Mouse (Mus musculus): ENCODE measurements around the gene Trim71. TPM values are rescaled to one million over a fixed set of nuclear protein-coding genes. Genes with fewer than 3 reads are reported as not detected.

Trim71 gene
- polyA plus RNA-seq, 1 experiment, result not detected

- WGBS, result 80% methylated on average over 6 of the region's 6 CpGs
- Histone ChIP-seq H3K4me1 (ENCODE audit: control insufficient read depth, insufficient read depth, low read length) (no peaks in the 10 kb centered on the region), H3K4me3 (ENCODE audit: insufficient read depth, low read depth, low read length) (no peak overlapping the region), H3K27ac (ENCODE audit: insufficient read depth, low read depth, low read length) (no peak overlapping the region)
- TF ChIP-seq POLR2A (IDR thresholded peaks at IDR 0.05; ENCODE audit: insufficient read depth, low read depth, low read length) (no peak), CTCF (IDR thresholded peaks at IDR 0.05; ENCODE audit: insufficient read depth, low read depth, low read length) (no peak)
Observed at GRCm38 (mm10) chr9:114465442-114465841, 98.7 kb downstream of the Trim71 start.

- no peak for TF ChIP-seq CTCF (IDR thresholded peaks at IDR 0.05; ENCODE audit: insufficient read depth, low read depth, low read length)
- no peak for TF ChIP-seq POLR2A (IDR thresholded peaks at IDR 0.05; ENCODE audit: insufficient read depth, low read depth, low read length)
- Histone ChIP-seq H3K4me3 (ENCODE audit: insufficient read depth, low read depth, low read length) (no peak overlapping the region), H3K27ac (ENCODE audit: insufficient read depth, low read depth, low read length) (no peak overlapping the region), H3K4me1 (ENCODE audit: control insufficient read depth, insufficient read depth, low read length) (no peaks in the 10 kb centered on the region)
- WGBS, result 94% methylated on average over 7 of the region's 7 CpGs
Observed at GRCm38 (mm10) chr9:114462569-114462968, 101.6 kb downstream of the Trim71 start.

- H3K4me1 ChIP-seq (ENCODE audit: control insufficient read depth, insufficient read depth, low read length), result no peaks in the 10 kb centered on the region
- H3K4me3 ChIP-seq (ENCODE audit: insufficient read depth, low read depth, low read length), result no peak overlapping the region
- TF ChIP-seq POLR2A (IDR thresholded peaks at IDR 0.05; ENCODE audit: insufficient read depth, low read depth, low read length) (no peak), CTCF (IDR thresholded peaks at IDR 0.05; ENCODE audit: insufficient read depth, low read depth, low read length) (no peak)
- WGBS, result 84% methylated on average over 3 of the region's 3 CpGs
- H3K27ac ChIP-seq (ENCODE audit: insufficient read depth, low read depth, low read length), result no peak overlapping the region
Observed at GRCm38 (mm10) chr9:114458436-114458835, 105.7 kb downstream of the Trim71 start.

Other genes starting within 250 kb of the Trim71 start
- not detected in 2 replicates for gene Bcl2a1c, start 234.2 kb downstream of the Trim71 start, polyA plus RNA-seq (2012; ENCODE audit: insufficient read depth, insufficient read length, low replicate concordance, missing spikeins)
- not detected in 2 replicates for gene Crtap, start 173.7 kb downstream of the Trim71 start, polyA plus RNA-seq (2012; ENCODE audit: insufficient read depth, insufficient read length, low replicate concordance, missing spikeins)
- not detected in 2 replicates for gene Glb1, start 163.3 kb downstream of the Trim71 start, polyA plus RNA-seq (2012; ENCODE audit: insufficient read depth, insufficient read length, low replicate concordance, missing spikeins)
- gene Tmppe, start 163.3 kb downstream of the Trim71 start, polyA plus RNA-seq (2012; ENCODE audit: insufficient read depth, insufficient read length, low replicate concordance, missing spikeins), result not detected in 2 replicates
- not detected in 2 replicates for gene Ccr4, start 59.5 kb downstream of the Trim71 start, polyA plus RNA-seq (2012; ENCODE audit: insufficient read depth, insufficient read length, low replicate concordance, missing spikeins)
- not detected in 2 replicates for gene C130032M10Rik, start 48.7 kb downstream of the Trim71 start, polyA plus RNA-seq (2012; ENCODE audit: insufficient read depth, insufficient read length, low replicate concordance, missing spikeins)
- gene Cnot10, start 75.8 kb upstream of the Trim71 start, polyA plus RNA-seq (2012; ENCODE audit: insufficient read depth, insufficient read length, low replicate concordance, missing spikeins), result not detected in 2 replicates
- gene Dync1li1, start 124.4 kb upstream of the Trim71 start, polyA plus RNA-seq (2012; ENCODE audit: insufficient read depth, insufficient read length, low replicate concordance, missing spikeins), result not detected in 2 replicates
- not detected in 2 replicates for gene Cmtm6, start 166.7 kb upstream of the Trim71 start, polyA plus RNA-seq (2012; ENCODE audit: insufficient read depth, insufficient read length, low replicate concordance, missing spikeins)
- gene Cmtm7, start 217.5 kb upstream of the Trim71 start, polyA plus RNA-seq (2012; ENCODE audit: insufficient read depth, insufficient read length, low replicate concordance, missing spikeins), result not detected in 2 replicates

Measured in olfactory bulb, adult 2 months (tissue).